Mouse (Mus musculus): ENCODE data around the gene Il17rc. TPM values are rescaled to one million over a fixed set of nuclear protein-coding genes. Genes with fewer than 3 reads are reported as not detected.
A peak's percentile ranks its signal among the peaks of the same experiment; 100 is the strongest.

Gene Il17rc
- polyA plus RNA-seq, 1 experiment from 2014 or later = 11.5 TPM

DNA sequence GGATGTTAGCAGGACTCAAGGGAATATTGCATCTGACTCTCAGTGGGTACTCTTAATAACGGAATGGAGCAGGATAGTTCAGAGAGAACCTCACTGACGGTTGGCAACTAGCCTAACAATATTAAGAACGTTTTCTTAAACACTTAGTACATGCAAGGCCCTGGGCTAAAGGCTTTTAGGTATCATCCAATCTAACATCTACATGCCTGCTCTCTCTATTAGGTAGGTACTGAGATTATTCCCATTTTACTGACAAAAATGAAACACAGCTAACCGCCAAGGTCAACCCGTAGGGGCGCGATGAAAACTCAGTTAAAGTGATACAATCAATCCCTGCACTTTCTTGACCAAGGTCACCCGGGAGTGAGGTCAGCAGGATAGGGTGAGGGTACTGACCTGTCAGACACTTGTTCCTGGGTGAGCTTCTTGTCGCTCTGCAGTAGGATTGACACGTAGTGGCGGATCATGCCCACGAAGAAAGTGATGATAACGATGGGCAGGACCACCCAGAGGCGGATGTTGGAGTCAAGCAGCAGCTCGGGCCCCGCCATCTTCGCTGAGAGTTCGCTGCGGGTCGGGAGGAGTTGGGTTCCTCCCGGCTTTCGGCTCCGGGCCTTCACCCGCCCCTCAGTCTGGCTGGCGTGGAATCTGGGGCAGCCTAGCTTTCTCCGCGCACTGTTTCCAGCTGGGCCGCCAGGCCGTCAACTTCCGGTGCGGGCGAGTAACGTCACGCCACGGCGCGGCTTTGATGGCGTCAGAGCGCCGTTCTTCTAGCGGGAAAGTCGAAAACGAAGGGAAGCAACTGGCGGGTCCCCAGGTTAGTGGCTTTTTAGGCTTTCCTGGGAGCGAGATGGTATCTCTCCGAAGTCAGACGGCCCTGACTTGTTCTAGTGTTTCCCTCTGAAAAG, 60.0 kb downstream of the Il17rc start, which contains the start of the genes Emc3 and Fancd2:
Gene Emc3 (minus strand): TSS at position 721 of the 908 bp plus-strand sequence.
Gene Fancd2 (plus strand): TSS at position 751 of the 908 bp plus-strand sequence.
- Histone ChIP-seq H3K4me2 (peak within 1 kb of the TSS; percentile 78), H3K36me3 (peaks cover 3% of the 10 kb centered on the region; the same call in 1 of the 2 replicates), H3K4me1 (replicated peaks) (peaks cover 15% of the 10 kb centered on the region), H3K27ac (peak within 1 kb of the TSS; percentile 74), H3K4me3 (peak within 1 kb of the TSS; percentile 96), H3K9me3 (replicated peaks) (no peaks in the 10 kb centered on the region), H3K27me3 (no peaks in the 10 kb centered on the region), H3K9ac (peak within 1 kb of the TSS; percentile 87)
- WGBS = under 1% methylated on average over 47 of the region's 47 CpGs
- ATAC-seq (replicated peaks; ENCODE audit: insufficient number of reproducible peaks, insufficient read depth, low FRiP score, low read depth) = peak; percentile 78

DNA sequence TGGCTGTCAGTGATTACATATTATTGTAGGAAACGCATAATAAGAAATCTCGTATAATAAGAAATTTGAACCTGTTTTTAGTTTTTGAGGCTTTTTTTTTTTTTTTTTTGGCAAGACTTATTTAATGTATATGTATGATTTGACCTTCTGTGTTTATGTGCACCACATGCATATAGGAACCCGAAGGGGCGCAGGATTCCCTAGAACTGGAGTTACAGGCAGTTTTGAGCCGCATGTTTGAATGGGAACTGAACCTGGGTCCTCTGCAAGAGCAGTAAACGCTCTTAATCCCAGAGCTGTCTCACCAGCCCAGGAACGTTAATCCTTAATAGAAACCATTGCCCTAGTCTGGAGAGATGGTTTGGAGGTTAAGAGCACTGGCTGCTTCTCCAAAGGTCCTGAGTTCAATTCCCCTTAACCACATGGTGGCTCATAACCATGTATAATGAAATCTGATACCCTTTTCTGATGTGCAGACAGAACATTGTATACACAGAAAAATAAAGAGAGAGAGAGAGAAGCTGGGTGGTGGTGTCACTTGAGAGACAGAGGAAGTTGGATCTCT, 60.7 kb downstream of the Il17rc start:
- H3K36me3 ChIP-seq = peaks cover 6% of the 10 kb centered on the region; the same call in 1 of the 2 replicates
- peaks cover 15% of the 10 kb centered on the region for H3K4me1 ChIP-seq (replicated peaks)
- peak overlapping the region; percentile 96 for H3K4me3 ChIP-seq
- WGBS = 7% methylated on average over 7 of the region's 7 CpGs
- no peaks in the 10 kb centered on the region for H3K9me3 ChIP-seq (replicated peaks)
- peak overlapping the region; percentile 74 for H3K27ac ChIP-seq
- H3K4me2 ChIP-seq = peak overlapping the region; percentile 78
- H3K9ac ChIP-seq = peak overlapping the region; percentile 87
- H3K27me3 ChIP-seq = no peaks in the 10 kb centered on the region
- ATAC-seq (replicated peaks; ENCODE audit: insufficient number of reproducible peaks, insufficient read depth, low FRiP score, low read depth) = no peak

Small RNAs within 50 kb of the gene (microRNA-seq; reads per million reads assigned to microRNA genes)
- not detected for gene Gm23365
- not detected for gene Gm24387

Other genes with a start within 250 kb of the Il17rc start
- gene Mtmr14, start 233.6 kb upstream of the Il17rc start, polyA plus RNA-seq (2015; fragmentation: Nextera tagmentation; extraction: Ambion mirVana) = 20.8 and 26.7 TPM in 2 replicates
- gene Cpne9, start 189.1 kb upstream of the Il17rc start, polyA plus RNA-seq (2015; fragmentation: Nextera tagmentation; extraction: Ambion mirVana) = 0.25 TPM in 1 of 2 replicates, not detected in the other
- 9.0 and 12.0 TPM in 2 replicates for gene Brpf1, start 164.3 kb upstream of the Il17rc start, polyA plus RNA-seq (2015; fragmentation: Nextera tagmentation; extraction: Ambion mirVana)
- 6.1 and 9.6 TPM in 2 replicates for gene Ogg1, start 144.5 kb upstream of the Il17rc start, polyA plus RNA-seq (2015; fragmentation: Nextera tagmentation; extraction: Ambion mirVana)
- 110 and 122 TPM in 2 replicates for gene Camk1, start 127.4 kb upstream of the Il17rc start, polyA plus RNA-seq (2015; fragmentation: Nextera tagmentation; extraction: Ambion mirVana)
- 36.1 and 43.9 TPM in 2 replicates for gene Tada3, start 93.5 kb upstream of the Il17rc start, polyA plus RNA-seq (2015; fragmentation: Nextera tagmentation; extraction: Ambion mirVana)
- gene Arpc4, start 93.3 kb upstream of the Il17rc start, polyA plus RNA-seq (2015; fragmentation: Nextera tagmentation; extraction: Ambion mirVana) = 232 and 253 TPM in 2 replicates
- 1.4 and 2.0 TPM in 2 replicates for gene Ttll3, start 82.2 kb upstream of the Il17rc start, polyA plus RNA-seq (2015; fragmentation: Nextera tagmentation; extraction: Ambion mirVana)
- 9.5 and 16.1 TPM in 2 replicates for gene Rpusd3, start 52.1 kb upstream of the Il17rc start, polyA plus RNA-seq (2015; fragmentation: Nextera tagmentation; extraction: Ambion mirVana)
- not detected in 2 replicates for gene Cidec, start 35.7 kb upstream of the Il17rc start, polyA plus RNA-seq (2015; fragmentation: Nextera tagmentation; extraction: Ambion mirVana)
- gene Jagn1, start 28.9 kb upstream of the Il17rc start, polyA plus RNA-seq (2015; fragmentation: Nextera tagmentation; extraction: Ambion mirVana) = 57.4 and 64.0 TPM in 2 replicates
- gene Il17re, start 12.9 kb upstream of the Il17rc start, polyA plus RNA-seq (2015; fragmentation: Nextera tagmentation; extraction: Ambion mirVana) = 1.4 and 3.5 TPM in 2 replicates
- 38.3 and 44.3 TPM in 2 replicates for gene Creld1, start 11.9 kb downstream of the Il17rc start, polyA plus RNA-seq (2015; fragmentation: Nextera tagmentation; extraction: Ambion mirVana)
- 0.18 and 0.33 TPM in 2 replicates for gene Prrt3, start 30.5 kb downstream of the Il17rc start, polyA plus RNA-seq (2015; fragmentation: Nextera tagmentation; extraction: Ambion mirVana)
- 84.7 and 90.0 TPM in 2 replicates for gene Emc3, start 60.2 kb downstream of the Il17rc start, polyA plus RNA-seq (2015; fragmentation: Nextera tagmentation; extraction: Ambion mirVana)
- 7.8 and 7.9 TPM in 2 replicates for gene Fancd2, start 60.3 kb downstream of the Il17rc start, polyA plus RNA-seq (2015; fragmentation: Nextera tagmentation; extraction: Ambion mirVana)
- gene Fancd2os, start 129.3 kb downstream of the Il17rc start, polyA plus RNA-seq (2015; fragmentation: Nextera tagmentation; extraction: Ambion mirVana) = 0.15 TPM in 1 of 2 replicates, not detected in the other
- gene Brk1, start 133.3 kb downstream of the Il17rc start, polyA plus RNA-seq (2015; fragmentation: Nextera tagmentation; extraction: Ambion mirVana) = 159 and 162 TPM in 2 replicates
- 25.6 and 31.0 TPM in 2 replicates for gene Vhl, start 152.5 kb downstream of the Il17rc start, polyA plus RNA-seq (2015; fragmentation: Nextera tagmentation; extraction: Ambion mirVana)
- gene Irak2, start 167.0 kb downstream of the Il17rc start, polyA plus RNA-seq (2015; fragmentation: Nextera tagmentation; extraction: Ambion mirVana) = 4.7 and 5.6 TPM in 2 replicates
- 0.77 and 0.85 TPM in 2 replicates for gene Tatdn2, start 225.6 kb downstream of the Il17rc start, polyA plus RNA-seq (2015; fragmentation: Nextera tagmentation; extraction: Ambion mirVana)
- 0.30 TPM in 1 of 2 replicates, not detected in the other for gene Ghrl, start 248.5 kb downstream of the Il17rc start, polyA plus RNA-seq (2015; fragmentation: Nextera tagmentation; extraction: Ambion mirVana)